Mouse (Mus musculus) heart, embryonic 13.5 days (tissue): ENCODE results near the gene E130114P18Rik. TPM values are rescaled to one million over a fixed set of nuclear protein-coding genes. Genes with fewer than 3 reads are reported as not detected.

Source experiments
- ATAC-seq: fragments of 200-750 bp; cut with Nextera tagmentation; 2 replicates; pipeline ENCODE4 v1.8.0; 2017; ENCODE audit warnings: moderate TSS enrichment; ENCODE audit not compliant: insufficient number of reproducible peaks, low FRiP score, low TSS enrichment; ENCODE audit errors: extremely low read depth
- H3K27ac ChIP-seq: fragments of 300-500 bp; sonication (generic); replicated peaks from 2 replicates; pipeline ENCODE4 v1.5.1; 2015; ENCODE audit warnings: moderate library complexity, mild to moderate bottlenecking, inconsistent platforms
- H3K27me3 ChIP-seq: fragments of 300-500 bp; sonication (generic); replicated peaks from 2 replicates; pipeline ENCODE4 v1.6.1; 2015; ENCODE audit warnings: mild to moderate bottlenecking, inconsistent platforms
- H3K36me3 ChIP-seq: fragments of 300-500 bp; sonication (generic); 2 replicates; pipeline ENCODE4 v1.6.1; 2015; ENCODE audit warnings: mild to moderate bottlenecking, inconsistent platforms
- H3K4me1 ChIP-seq: fragments of 300-500 bp; sonication (generic); 2 replicates; pipeline ENCODE4 v1.6.1; 2015; ENCODE audit warnings: inconsistent platforms
- H3K4me2 ChIP-seq: fragments of 300-500 bp; sonication (generic); 2 replicates; pipeline ENCODE4 v1.6.1; 2015; ENCODE audit warnings: inconsistent platforms, mild to moderate bottlenecking, moderate library complexity
- H3K4me3 ChIP-seq: fragments of 300-500 bp; sonication (generic); 2 replicates; pipeline ENCODE4 v1.5.1; 2015; ENCODE audit warnings: moderate library complexity, mild to moderate bottlenecking, inconsistent platforms
- H3K9ac ChIP-seq: fragments of 300-500 bp; sonication (generic); 2 replicates; pipeline ENCODE4 v1.6.1; 2015; ENCODE audit warnings: inconsistent platforms, mild to moderate bottlenecking, moderate library complexity
- H3K9me3 ChIP-seq: fragments of 300-500 bp; sonication (generic); 2 replicates; pipeline ENCODE4 v1.6.1; 2016; ENCODE audit warnings: inconsistent platforms
- WGBS: fragments of 180-500 bp; shearing (Covaris S2); methylation state at CpG from one replicate; pipeline ENCODE4 v1.1.7; 2015; ENCODE audit warnings: mixed read lengths; 5-methylcytosine and 5-hydroxymethylcytosine counted together
- polyA plus RNA-seq: library from polyadenylated mRNA; unstranded; fragments of >200 nt; fragmentation: Nextera tagmentation; extraction: Ambion mirVana; gene quantifications from 2 replicates; pipeline ENCODE4 v1.2.1, GENCODE M21; 2015

E130114P18Rik gene
- polyA plus RNA-seq, 1 experiment from 2014 or later, result 0.48 TPM

- H3K4me3 ChIP-seq, result no peak overlapping the region
- no peak overlapping the region for H3K9ac ChIP-seq
- no peaks in the 10 kb centered on the region for H3K9me3 ChIP-seq
- H3K36me3 ChIP-seq, result peaks cover 3% of the 10 kb centered on the region
- H3K27me3 ChIP-seq, result no peaks in the 10 kb centered on the region
- no peak overlapping the region for H3K4me2 ChIP-seq
- WGBS, result 77% methylated on average over 3 of the region's 3 CpGs
- H3K27ac ChIP-seq, result no peak overlapping the region; the same call in 1 of the 2 replicates
- no peak for ATAC-seq
- peaks cover 86% of the 10 kb centered on the region for H3K4me1 ChIP-seq
Measured at GRCm38 (mm10) chr4:97816753-97817152, 38.9 kb upstream of the E130114P18Rik start.

DNA sequence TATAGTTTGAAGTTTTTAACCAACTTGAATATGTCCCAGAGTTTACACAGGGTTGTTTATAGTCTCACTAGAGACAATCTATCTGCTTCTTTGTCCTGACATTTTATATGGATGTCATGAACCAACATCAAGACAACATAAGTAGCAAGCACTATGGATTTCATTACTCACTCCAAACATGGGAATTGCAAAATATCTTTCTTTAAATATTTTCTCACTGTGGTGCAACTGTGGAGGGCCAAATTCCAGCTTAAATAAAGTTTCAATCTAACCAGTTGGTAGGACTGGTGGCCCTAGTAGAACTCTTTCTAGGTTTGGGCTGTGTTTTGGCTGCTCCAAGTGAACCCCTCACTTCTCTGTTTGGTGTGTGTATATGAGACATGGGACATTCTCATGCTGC lies 38.1 kb upstream of the E130114P18Rik start:
- ATAC-seq, result no peak
- Histone ChIP-seq H3K27me3 (no peaks in the 10 kb centered on the region), H3K9me3 (no peaks in the 10 kb centered on the region), H3K4me1 (peaks cover 79% of the 10 kb centered on the region), H3K36me3 (peaks cover 3% of the 10 kb centered on the region; the same call in 1 of the 2 replicates), H3K27ac (no peak overlapping the region), H3K9ac (no peak overlapping the region), H3K4me2 (no peak overlapping the region), H3K4me3 (no peak overlapping the region)

- peak overlapping the region; percentile 43 for H3K4me2 ChIP-seq
- peak overlapping the region; percentile 85 for H3K27ac ChIP-seq
- H3K9me3 ChIP-seq, result no peaks in the 10 kb centered on the region
- peaks cover 81% of the 10 kb centered on the region for H3K4me1 ChIP-seq
- H3K36me3 ChIP-seq, result peaks cover 7% of the 10 kb centered on the region; the same call in 1 of the 2 replicates
- H3K9ac ChIP-seq, result 0 out of 2 replicates have a peak overlapping the region, but pooled peaks have one; percentile 37
- no peak overlapping the region for H3K4me3 ChIP-seq
- no peaks in the 10 kb centered on the region for H3K27me3 ChIP-seq
- no peak for ATAC-seq
- 68% methylated on average over 7 of the region's 7 CpGs for WGBS
Measured at GRCm38 (mm10) chr4:97814515-97814914, 36.6 kb upstream of the E130114P18Rik start.

GRCm38 (mm10) chr4:97813996-97814395 lies 36.1 kb upstream of the E130114P18Rik start:
- no peak for ATAC-seq

GRCm38 (mm10) chr4:97813035-97813434 lies 35.2 kb upstream of the E130114P18Rik start:
- peak overlapping the region; percentile 85 for H3K27ac ChIP-seq
- H3K9ac ChIP-seq, result no peak overlapping the region
- no peak overlapping the region for H3K4me3 ChIP-seq
- peaks cover 13% of the 10 kb centered on the region; the same call in 1 of the 2 replicates for H3K36me3 ChIP-seq
- no peak for ATAC-seq
- H3K9me3 ChIP-seq, result no peaks in the 10 kb centered on the region
- 72% methylated on average over 5 of the region's 5 CpGs for WGBS
- peaks cover 76% of the 10 kb centered on the region for H3K4me1 ChIP-seq
- H3K27me3 ChIP-seq, result no peaks in the 10 kb centered on the region
- H3K4me2 ChIP-seq, result no peak overlapping the region

More at GRCm38 (mm10) chr4:97813996-97814395, 36.1 kb upstream of the E130114P18Rik start:
- Histone ChIP-seq H3K27me3 (no peaks in the 10 kb centered on the region), H3K4me3 (no peak overlapping the region), H3K9ac (peak overlapping the region; percentile 37; the same call in 1 of the 2 replicates), H3K36me3 (peaks cover 12% of the 10 kb centered on the region; the same call in 1 of the 2 replicates), H3K27ac (peak overlapping the region; percentile 85), H3K4me2 (peak overlapping the region; percentile 43), H3K9me3 (no peaks in the 10 kb centered on the region), H3K4me1 (peaks cover 81% of the 10 kb centered on the region)
- 31% methylated on average over 4 of the region's 4 CpGs for WGBS

DNA sequence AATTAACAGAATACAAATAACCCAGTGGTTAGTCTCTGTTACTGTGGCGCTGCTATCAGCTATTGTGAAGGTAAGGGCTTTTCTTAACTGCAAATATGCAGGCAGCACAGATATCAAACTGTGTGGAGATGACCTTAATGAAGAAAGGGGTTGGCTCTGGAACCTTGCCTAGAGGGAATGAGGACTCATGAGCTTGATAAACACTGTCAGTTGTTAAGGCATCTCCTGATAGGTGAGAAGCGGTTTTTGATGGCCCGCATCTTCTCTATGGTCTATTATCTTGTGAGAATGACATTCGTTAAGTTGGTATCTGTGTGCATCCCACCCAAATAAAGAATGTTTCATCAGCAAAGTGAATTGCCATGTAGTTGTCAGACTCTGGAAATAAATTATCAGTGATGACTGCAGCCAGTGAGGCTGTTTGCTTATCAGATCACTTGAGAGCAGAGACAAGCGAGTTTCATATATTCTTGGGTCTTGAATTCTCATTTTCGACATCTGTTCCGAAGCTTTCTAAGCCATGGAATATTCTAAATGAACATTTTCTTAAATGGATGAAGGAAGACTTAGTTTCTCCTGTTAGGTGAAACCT lies 32.6 kb upstream of the E130114P18Rik start:
- H3K9me3 ChIP-seq, result no peaks in the 10 kb centered on the region
- H3K36me3 ChIP-seq, result peaks cover 20% of the 10 kb centered on the region
- H3K27ac ChIP-seq, result peak overlapping the region; percentile 48
- no peak overlapping the region for H3K4me3 ChIP-seq
- peaks cover 64% of the 10 kb centered on the region for H3K4me1 ChIP-seq
- WGBS, result 58% methylated on average over 7 of the region's 7 CpGs
- no peak for ATAC-seq
- no peak overlapping the region for H3K4me2 ChIP-seq
- H3K9ac ChIP-seq, result no peak overlapping the region
- H3K27me3 ChIP-seq, result no peaks in the 10 kb centered on the region

DNA sequence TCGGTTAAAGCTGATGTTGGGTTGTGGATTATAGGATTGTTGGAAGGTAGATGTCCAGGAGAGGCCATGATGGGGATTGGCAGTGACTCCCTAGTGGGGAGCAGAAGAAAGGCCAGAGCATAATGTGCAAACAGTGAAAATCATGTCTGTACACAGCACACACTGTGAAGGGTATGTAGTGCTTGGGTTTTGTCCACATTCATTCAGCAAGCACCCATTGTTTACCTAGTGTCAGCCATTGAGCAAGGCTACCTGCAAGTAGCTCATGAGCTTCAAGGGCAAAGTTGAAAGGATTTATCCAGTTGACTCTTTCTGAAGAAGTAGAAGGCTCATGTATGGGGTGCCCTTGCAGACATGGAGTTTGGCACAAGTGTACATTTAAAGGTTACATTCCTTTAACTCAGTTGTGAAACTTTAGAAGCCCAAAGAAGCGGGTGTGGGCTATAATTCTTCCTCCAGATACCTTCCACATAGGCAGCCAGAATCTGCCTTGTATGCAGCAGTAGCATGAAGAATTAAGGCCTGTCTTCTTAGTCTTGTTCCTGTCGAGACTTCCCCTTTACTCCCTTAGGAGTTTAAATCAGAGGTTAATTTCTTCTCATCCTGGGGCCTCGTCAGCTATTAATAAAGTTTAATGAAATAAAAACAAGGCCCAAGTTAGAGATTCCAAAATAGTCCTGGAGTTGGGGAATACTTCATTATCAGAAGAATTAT lies 31.9 kb upstream of the E130114P18Rik start:
- H3K4me3 ChIP-seq, result no peak overlapping the region
- ATAC-seq, result no peak
- no peaks in the 10 kb centered on the region for H3K9me3 ChIP-seq
- H3K4me2 ChIP-seq, result no peak overlapping the region
- H3K27ac ChIP-seq, result peak overlapping the region; percentile 48
- peaks cover 20% of the 10 kb centered on the region for H3K36me3 ChIP-seq
- WGBS, result 75% methylated on average over 4 of the region's 4 CpGs
- no peaks in the 10 kb centered on the region for H3K27me3 ChIP-seq
- H3K9ac ChIP-seq, result no peak overlapping the region
- H3K4me1 ChIP-seq, result peaks cover 60% of the 10 kb centered on the region

DNA sequence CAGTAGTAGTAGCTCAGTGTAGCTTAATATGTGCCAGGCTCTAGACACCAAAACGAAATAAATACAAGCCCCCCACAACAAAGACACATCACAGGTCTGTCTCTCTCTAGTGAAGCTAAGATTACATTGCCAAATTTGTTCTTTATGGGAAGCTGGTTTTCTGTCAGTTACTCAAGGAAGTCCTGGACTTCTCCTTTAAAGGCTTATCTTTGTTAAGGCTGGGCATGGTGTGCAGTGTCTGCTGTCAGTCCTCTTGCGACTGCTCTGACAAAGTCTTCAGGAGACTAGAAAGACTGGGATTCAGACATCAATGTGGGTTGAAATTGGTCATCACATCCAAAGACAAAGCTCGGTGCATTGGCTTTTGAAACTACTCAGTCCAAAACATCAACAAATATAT lies 31.0 kb upstream of the E130114P18Rik start:
- no peak overlapping the region for H3K9ac ChIP-seq

GRCm38 (mm10) chr4:97806924-97807323 lies 29.0 kb upstream of the E130114P18Rik start:
- no peak for ATAC-seq
- H3K36me3 ChIP-seq, result peaks cover 29% of the 10 kb centered on the region
- no peak overlapping the region for H3K4me2 ChIP-seq
- H3K4me1 ChIP-seq, result peaks cover 42% of the 10 kb centered on the region
- no peak overlapping the region for H3K27ac ChIP-seq
- H3K9ac ChIP-seq, result no peak overlapping the region
- no peak overlapping the region for H3K4me3 ChIP-seq
- WGBS, result 90% methylated on average over 2 of the region's 2 CpGs
- H3K9me3 ChIP-seq, result 0 out of 2 replicates have a peak, but pooled peaks cover 4% of the 10 kb centered on the region
- no peaks in the 10 kb centered on the region for H3K27me3 ChIP-seq

More for the DNA sequence above, 31.0 kb upstream of the E130114P18Rik start:
- Histone ChIP-seq H3K4me2 (no peak overlapping the region), H3K27ac (no peak overlapping the region), H3K36me3 (peaks cover 20% of the 10 kb centered on the region), H3K27me3 (no peaks in the 10 kb centered on the region), H3K9me3 (no peaks in the 10 kb centered on the region), H3K4me1 (peaks cover 54% of the 10 kb centered on the region), H3K4me3 (no peak overlapping the region)
- WGBS, result 71% methylated on average over 3 of the region's 3 CpGs
- ATAC-seq, result no peak

DNA sequence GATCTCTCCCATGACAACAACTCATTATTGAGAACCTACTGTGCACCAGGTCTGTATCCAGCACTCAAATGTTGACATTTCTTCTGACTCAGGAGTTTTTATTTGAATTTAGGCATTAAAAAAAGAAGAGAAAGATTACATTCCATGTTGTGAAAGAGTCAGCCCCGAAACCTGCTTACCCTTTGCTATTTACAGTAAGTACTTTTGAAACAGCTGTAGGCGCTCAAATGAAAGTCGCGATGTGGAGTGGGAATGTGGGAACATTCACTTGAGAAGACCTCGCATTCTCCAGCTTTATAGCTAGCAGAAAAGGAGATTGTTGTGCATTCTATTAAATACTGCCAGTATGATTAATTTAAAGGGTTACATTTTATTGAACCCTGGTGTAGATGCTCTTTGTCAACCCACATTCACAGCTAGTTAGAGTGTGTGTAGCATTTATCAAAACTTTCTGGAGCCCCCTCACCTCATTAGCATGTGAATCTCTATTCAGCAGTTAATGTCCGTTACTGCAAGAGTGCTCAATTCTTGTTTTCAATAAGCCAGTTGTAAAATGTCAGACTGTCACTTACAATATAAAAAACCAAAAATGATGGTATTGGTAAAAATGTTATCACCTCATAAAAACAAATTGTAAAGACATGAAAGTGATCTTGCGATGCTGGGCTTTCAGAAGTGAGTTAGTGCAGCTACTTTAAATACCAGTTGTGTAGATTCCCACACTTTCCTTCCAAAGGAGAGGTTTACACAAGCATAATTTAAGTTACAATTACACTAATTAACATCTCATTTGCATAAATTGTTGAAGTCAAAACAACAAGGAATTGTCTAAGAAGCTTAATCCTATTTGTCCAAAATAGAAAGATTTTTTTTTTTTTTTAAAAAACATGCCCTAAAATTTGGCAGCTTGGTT lies 28.3 kb upstream of the E130114P18Rik start:
- Histone ChIP-seq H3K4me3 (no peak overlapping the region), H3K27me3 (no peaks in the 10 kb centered on the region), H3K36me3 (peaks cover 37% of the 10 kb centered on the region), H3K27ac (peak overlapping the region; percentile 17; the same call in 1 of the 2 replicates), H3K4me1 (peaks cover 42% of the 10 kb centered on the region), H3K9me3 (0 out of 2 replicates have a peak, but pooled peaks cover 4% of the 10 kb centered on the region), H3K9ac (no peak overlapping the region), H3K4me2 (no peak overlapping the region)
- WGBS, result 61% methylated on average over 7 of the region's 7 CpGs
- ATAC-seq, result no peak

GRCm38 (mm10) chr4:97805255-97805654 lies 27.4 kb upstream of the E130114P18Rik start:
- 38% methylated on average over 2 of the region's 2 CpGs for WGBS
- Histone ChIP-seq H3K9me3 (0 out of 2 replicates have a peak, but pooled peaks cover 4% of the 10 kb centered on the region), H3K27ac (peak overlapping the region; percentile 17; the same call in 1 of the 2 replicates), H3K36me3 (peaks cover 46% of the 10 kb centered on the region), H3K4me3 (no peak overlapping the region), H3K4me1 (peaks cover 37% of the 10 kb centered on the region), H3K9ac (no peak overlapping the region), H3K27me3 (no peaks in the 10 kb centered on the region), H3K4me2 (no peak overlapping the region)
- no peak for ATAC-seq
